Mouse (Mus musculus) lung, adult 2 months (tissue): Measurements from ENCODE around the gene Ica1.

ENCODE experiments used
- CTCF ChIP-seq: fragments of 200-500 bp; IDR thresholded peaks from 2 replicates; pipeline ENCODE4 v1.5.1; 2011; ENCODE audit warnings: mild to moderate bottlenecking, low read length, control low read depth; ENCODE audit not compliant: insufficient read depth
- POLR2A ChIP-seq: fragments of 200-500 bp; IDR thresholded peaks from 2 replicates; pipeline ENCODE4 v1.6.1; 2011; ENCODE audit warnings: low read depth, mild to moderate bottlenecking, control low read depth, low read length, borderline replicate concordance; ENCODE audit errors: extremely low read depth

- TF ChIP-seq POLR2A = no peak
- no peak for TF ChIP-seq CTCF
Observed at GRCm38 (mm10) chr6:8727806-8728205, 50.5 kb downstream of the Ica1 start.
